Mouse (Mus musculus): ENCODE data around the gene Olfr48.

Olfr48 gene

GRCm38 (mm10) chr2:89848105-89848504, at the start of gene Olfr48:
Olfr48 (minus strand) TSS chr2:89848205.
- CTCF ChIA-PET = no interaction called here

DNA sequence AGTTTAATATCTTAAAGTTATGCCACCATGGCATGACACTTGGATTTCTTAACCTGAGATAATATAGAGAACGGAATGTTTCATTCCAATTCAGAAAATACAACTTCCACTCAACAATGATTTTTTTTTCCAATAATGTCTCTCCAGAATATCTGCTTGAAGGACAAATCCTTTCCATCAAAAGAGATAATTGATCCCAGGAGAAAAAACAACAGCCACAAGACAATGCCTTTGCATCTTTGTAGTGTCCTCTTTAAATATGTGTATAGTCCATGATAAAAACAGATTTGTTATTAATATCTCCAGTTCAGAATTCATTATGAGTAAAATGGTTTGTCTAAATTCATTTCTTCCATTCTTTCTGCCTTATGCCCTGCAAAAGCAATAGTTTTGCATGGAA, 30.1 kb upstream of the Olfr48 start, which contains the start of gene Olfr1257:
Olfr1257 (plus strand) TSS at position 301 of the 400 bp plus-strand sequence.
- CTCF ChIA-PET = no interaction called here

DNA sequence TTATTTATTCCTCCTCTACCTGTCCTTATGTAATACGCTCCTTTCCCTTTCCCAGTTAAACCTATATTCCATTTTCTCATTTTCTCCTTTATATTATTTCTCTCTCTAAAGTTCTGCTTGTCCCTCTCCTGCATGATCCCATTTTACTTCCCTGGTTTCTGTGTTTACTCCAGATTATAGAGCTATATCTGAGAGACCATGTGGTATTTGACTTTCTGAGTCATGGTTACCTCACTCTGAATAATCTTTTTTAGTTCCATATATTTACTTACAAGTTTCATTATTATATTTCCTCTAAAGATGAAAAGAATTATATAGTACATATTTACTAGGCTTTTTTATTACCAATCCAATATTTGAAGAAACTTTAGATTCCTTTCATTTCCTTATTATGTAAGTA, 1.2 kb upstream of the Olfr48 start:
- CTCF ChIA-PET = no interaction called here

DNA sequence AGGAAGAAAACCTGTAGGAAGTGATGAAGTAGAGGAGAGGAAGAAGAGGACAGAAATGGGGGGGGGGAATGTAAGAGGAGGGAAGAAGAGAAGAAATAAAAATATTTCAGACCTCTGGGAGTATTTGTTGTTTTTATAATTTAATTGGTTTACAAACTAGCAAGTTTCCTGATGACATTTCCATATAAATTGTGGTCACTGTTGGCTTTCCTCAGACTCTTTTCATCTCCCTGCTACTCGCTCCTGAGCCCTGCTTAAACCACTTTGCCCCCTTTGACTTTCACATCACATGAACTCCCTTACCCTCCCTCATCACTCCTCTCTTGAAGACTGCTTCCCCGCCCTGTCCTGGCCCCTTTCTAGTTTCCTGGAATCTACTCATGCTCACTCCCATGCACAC, 6.5 kb downstream of the Olfr48 start, which contains the start of gene Olfr1256:
Olfr1256 (minus strand) TSS at position 101 of the 400 bp plus-strand sequence.
- CTCF ChIA-PET = no interaction called here

- CTCF ChIA-PET = no interaction called here
Measured at GRCm38 (mm10) chr2:89820216-89820615, 27.8 kb downstream of the Olfr48 start.

DNA sequence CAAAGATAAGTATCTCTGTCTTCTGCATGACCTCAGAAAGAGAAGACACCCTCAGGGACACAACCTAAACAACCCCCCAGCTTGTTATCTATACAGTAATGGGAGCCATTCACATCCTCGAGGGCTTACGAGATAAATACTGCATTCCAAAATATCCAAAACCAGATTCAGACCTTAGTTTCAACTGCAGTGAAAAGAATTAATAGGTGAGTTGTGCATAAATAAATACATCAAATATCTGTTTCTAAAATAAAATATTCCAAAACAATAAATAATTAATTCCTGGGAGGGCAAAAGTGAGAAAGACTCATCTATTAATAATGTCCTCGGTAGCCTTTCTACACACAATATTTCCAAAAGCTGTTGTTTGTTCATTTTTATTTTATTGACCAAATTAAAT, 36.3 kb downstream of the Olfr48 start, which contains the start of gene Olfr1255:
Olfr1255 (plus strand) TSS at position 301 of the 400 bp plus-strand sequence.
- CTCF ChIA-PET = no interaction called here

DNA sequence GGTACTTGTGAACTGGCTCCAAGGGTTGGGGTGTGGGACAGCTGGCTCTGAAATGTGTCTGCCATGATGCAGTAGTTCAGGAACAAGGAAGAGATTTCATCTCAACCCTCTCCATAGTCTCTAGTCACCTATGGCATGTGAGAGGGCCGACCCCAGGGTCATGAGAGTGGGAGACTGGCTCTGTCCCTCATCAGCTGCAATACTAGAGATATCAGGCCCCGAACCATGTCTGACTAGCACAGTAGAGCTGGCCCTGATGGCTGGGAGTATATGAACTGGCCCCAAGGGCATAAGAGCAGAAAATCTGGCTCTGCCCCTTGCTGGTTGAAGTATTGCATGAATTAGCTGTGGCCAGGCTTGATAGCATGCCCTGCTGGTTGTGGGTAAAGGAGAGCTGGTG, 37.3 kb downstream of the Olfr48 start:
- CTCF ChIA-PET = no interaction called here

GRCm38 (mm10) chr2:89799583-89799982, 48.4 kb downstream of the Olfr48 start:
- CTCF ChIA-PET = no interaction called here

GRCm38 (mm10) chr2:89793519-89793918, 54.5 kb downstream of the Olfr48 start, which contains the start of gene Olfr1254:
Olfr1254 (minus strand) TSS chr2:89793619.
- CTCF ChIA-PET = no interaction called here
